Mouse (Mus musculus) lung, postnatal 25 days (tissue): ENCODE measurements around the gene BC017158.
A peak's percentile ranks its signal among the peaks of the same experiment; 100 is the strongest.

ENCODE experiments used
- DNase-seq: peaks from one replicate; pipeline ENCODE4 v3.0.0; 2022; ENCODE audit warnings: low spot score

Gene BC017158

DNA sequence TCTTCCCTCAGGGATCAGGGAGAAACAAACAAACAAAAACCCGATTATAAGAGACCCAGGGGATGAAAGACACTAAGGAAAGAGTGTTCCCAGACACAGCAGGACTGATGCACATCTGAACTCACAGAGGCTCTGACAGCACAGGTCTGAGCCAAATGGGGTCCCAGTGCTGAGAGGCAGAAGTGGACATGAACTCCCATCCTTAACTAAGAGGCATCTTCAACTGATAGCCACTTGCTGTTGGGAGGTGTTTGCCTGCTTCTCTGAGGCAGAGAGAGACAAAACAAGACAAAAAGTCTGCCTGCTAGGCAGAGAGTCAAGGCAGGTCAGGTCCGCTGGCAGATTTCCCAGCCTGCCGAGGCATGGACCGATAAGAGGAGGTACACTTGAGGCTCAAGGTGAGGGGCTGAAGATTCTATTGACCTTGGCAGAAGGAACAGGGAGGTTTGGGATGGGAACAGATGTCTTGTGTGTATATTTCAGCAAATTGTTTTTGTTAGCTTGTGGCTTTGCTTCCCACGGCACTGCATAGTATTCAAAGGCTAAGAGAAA lies 41.1 kb downstream of the BC017158 start:
- no peak for DNase-seq

DNA sequence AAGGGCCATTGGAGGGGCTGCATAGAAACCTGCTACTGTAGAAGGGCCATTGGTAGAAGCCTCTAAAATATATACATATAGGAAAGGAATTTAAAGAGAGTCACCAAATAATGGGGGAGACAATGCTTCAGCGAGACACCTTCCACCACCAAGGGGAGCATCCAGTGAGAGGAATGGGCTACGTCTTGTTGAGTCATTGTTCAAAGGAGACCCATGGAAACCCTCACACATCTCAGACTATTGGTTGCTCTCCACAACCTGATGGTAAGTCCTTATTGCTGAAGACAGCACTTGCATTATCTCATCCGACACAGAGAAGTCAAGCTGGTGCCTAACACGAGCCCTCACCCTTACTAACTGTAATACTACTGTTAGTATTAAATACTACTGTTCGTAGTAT lies 42.2 kb downstream of the BC017158 start:
- DNase-seq, result no peak

GRCm38 (mm10) chr7:128254978-128255377 lies 43.0 kb downstream of the BC017158 start:
- no peak for DNase-seq

GRCm38 (mm10) chr7:128252609-128253008 lies 45.4 kb downstream of the BC017158 start:
- DNase-seq, result no peak

DNA sequence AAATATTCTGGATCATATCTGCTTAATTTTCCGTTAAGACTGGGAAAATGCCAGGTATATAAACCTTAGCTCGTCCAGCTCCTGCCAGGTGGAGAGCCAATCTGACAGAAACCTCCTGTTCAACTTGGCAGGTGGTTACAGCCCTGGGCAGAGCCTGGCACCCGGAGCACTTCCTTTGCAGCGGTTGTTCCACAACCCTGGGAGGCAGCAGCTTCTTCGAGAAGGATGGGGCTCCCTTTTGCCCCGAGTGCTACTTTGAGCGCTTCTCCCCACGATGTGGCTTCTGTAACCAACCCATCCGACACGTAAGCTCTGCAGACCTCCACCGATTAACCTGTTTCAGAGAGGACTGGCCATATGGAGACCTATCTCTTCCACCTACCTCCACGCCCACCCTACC lies 46.0 kb downstream of the BC017158 start:
- DNase-seq, result no peak

GRCm38 (mm10) chr7:128249998-128250397 lies 48.0 kb downstream of the BC017158 start:
- DNase-seq, result no peak

DNA sequence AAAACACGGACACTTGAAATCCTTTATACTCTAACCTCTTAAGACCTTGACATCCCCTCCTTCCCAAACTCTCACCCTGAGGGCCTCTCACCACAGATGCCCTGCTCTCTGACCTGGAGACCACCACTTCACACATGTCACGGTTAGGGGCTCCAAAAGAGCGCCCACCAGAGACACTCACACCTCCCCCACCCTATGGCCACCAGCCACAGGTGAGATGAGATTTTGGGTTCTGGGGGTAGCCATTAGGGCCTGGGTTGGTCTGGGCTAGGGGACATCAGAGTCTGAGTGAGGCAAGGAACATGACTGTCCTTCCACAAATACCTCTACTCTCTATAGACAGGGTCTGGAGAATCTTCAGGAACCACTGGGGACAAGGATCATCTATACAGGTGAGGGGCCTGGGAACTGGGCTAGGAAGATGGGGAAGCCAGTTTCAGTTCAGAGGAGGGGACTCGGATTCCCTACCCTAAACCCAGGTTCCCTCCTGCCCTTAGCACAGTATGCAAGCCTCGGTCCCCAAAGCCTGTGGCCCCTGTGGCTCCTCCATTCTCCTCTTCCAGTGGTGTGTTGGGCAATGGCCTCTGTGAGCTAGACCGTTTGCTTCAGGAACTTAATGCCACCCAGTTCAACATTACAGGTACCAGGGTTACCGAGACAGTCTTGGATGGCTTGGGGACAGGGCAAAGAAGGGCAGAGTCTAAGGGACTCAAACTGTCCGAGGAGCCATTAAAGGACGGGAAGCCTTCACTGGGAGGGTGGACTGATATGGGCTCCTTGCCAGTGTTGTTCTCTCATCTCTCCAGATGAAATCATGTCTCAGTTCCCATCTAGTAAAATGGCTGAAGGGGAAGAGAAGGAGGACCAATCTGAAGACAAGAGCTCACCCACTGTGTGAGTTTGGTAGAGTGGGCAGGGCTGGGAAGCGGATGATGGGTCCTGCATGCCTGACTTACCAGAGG lies 49.6 kb downstream of the BC017158 start:
- DNase-seq, result no peak

- peak; percentile 94 for DNase-seq
These were observed 50.5 kb downstream of the BC017158 start for GRCm38 (mm10) chr7:128247443-128247842.

DNA sequence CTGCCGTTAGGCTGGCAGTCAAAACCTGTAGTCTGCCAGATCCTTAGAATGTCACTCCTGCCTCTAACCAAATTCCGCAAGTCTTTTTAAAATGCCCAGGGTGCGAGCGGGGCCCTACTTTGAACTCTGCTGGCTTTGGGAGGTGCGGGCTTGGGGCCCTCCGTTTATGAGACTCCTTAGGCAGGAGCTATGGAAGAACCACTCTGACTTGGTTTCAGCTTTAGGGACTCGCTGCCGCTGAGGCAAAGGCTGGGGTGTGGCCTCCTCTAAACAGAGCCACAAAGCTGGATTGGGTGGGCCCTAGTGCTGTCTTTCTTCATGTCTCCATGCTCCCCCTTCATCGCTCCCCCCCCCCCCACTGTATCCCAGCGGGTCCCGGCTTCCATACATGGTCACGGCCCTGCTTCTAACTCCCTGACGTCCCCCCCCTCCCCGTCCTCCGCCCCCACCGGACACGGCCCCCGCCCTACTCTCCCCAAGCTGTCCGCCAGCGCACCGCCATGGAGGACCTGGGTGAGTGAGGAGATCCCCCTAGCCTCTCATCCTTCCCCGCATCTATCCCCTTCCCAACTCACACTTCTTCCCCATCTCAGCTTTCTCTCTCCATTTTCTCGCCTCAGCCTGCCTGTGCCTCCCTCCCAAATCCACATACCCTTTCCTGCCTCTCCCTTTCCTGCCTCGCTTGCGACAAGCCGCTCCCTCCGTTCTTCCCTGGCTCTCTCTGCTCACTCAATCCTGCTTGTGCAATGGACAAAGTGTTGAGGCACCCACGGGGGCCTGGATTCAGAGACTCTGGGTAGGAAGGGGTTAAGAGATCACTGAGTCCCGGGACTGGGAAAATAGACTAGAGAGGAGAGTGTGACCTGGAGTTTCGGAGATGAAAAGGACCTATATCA lies 51.2 kb downstream of the BC017158 start, which contains the start of gene Tgfb1i1:
Tgfb1i1 (plus strand) TSS at position 317 of the 896 bp plus-strand sequence.
- peak; percentile 76 for DNase-seq

DNA sequence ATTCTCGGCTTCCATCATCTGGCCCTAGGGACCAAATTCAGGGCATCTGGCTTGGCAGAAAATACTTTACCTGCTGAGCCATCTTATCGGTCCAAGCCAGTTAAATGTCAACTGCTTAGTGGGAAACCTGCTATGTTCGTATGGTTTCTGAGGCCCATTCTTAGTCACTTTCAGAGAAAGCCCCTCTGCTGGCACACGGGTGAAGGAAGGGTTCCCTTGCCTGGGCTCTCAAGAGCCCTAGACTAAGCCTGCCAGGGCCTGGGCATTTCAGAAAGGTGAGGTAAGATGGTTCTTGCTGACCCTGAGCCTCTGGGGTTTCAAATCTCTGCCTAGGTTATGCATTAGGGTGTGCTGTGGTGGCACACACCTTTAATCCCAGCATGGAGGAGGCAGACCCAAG lies 52.4 kb downstream of the BC017158 start:
- no peak for DNase-seq

DNA sequence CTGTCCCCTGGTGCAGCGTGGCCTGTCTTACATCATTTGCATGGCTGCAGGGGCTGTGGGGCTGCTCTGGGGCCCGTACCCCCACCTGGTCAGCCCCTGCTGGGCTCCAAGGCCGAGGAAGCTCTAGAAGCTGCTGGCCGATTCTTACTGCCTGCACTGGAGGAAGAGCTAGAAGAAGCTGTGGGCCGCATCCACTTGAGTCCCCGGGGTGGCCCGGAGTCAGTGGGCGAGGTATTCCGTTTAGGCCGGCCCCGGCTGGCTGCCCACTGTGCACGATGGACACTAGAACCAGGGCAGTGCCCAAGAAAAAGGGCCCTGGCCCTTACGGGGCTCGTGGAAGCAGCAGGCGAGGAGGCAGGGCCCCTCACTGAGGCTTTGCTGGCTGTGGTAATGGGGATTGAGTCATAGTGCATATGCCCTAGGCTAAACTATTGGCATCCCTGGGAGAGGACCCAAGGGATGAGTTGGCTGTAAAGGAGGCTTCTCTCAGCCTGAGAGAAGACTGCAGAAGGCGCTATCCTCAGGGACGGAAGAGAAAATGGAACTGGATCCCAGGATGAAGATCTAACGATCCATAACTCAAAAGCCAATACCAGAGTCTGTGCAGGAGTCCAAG lies 53.5 kb downstream of the BC017158 start:
- no peak for DNase-seq

GRCm38 (mm10) chr7:128243921-128244320 lies 54.0 kb downstream of the BC017158 start:
- peak; percentile 16 for DNase-seq

DNA sequence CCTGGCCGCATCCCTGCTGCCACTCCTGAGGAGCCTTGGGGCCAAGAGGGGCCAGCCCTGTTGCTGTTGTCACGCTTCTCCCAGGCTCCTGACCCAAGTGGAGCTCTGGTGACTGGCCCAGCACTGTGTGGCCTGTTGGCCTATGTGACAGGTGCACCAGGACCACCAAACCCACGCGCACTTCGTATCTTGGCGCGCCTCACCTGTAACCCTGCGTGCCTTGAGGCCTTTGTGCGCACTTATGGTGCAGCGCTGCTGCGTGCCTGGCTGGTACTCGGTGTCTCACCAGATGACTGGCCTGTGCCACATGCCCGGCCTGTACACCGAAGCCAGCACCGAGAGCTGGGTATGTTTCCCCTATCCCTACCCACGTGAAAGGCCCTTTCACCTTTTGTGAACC lies 55.6 kb downstream of the BC017158 start:
- DNase-seq, result no peak

DNA sequence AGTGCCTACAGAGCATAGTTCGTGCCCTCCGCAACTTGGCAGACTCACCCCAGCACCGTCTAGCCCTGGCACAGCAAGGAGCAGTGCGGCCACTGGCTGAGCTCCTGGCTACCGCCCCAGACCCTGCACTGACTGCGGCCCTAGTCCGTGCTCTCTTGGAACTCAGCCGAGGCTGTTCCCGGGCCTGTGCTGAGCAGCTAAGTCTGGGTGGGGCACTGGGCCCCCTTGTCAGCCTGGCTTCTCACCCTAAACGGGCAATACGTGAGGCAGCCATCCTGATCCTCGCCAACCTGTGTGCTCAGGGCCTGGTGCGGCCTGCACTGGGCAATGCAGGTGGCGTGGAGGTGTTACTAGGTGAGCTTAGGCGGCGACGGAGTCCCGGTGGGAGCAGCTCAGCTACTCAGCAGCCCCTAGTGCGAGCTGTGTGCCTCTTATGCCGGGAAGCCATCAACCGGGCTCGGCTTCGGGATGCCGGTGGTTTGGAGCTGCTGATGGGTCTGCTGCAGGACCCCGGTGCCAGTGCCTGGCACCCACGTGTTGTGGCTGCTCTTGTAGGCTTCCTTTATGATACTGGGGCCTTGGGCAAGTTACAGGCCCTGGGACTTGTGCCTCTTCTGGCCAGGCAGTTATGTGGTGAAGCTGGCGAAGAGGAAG lies 57.7 kb downstream of the BC017158 start:
- DNase-seq, result no peak

- DNase-seq, result peak; percentile 68
These were observed 59.0 kb downstream of the BC017158 start for GRCm38 (mm10) chr7:128238991-128239390.

- DNase-seq, result peak; percentile 99
These were observed 59.8 kb downstream of the BC017158 start, which contains the start of gene 9130023H24Rik for GRCm38 (mm10) chr7:128237927-128238778. TSS of gene 9130023H24Rik (minus strand) at chr7:128238031.

DNA sequence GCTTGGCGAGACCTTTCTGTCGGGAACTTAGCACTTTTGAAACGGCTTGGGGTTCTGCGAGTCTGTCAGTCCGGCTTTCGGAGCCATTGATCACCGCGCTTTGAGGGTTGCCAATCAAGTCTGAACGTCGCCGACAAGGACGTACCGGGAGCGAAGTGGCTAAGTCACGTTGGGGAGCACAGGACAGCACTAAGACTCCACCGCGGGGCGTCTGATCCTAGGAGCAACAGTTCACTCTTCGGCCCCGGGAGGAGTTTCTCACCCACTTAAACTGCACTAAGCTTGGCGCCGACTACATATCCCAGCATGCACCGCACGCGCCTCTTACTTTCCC lies 60.4 kb downstream of the BC017158 start:
- no peak for DNase-seq

- peak; percentile 84 for DNase-seq
These were observed 60.9 kb downstream of the BC017158 start, which contains the start of gene Armc5 for GRCm38 (mm10) chr7:128236856-128237592. TSS of gene Armc5 (plus strand) at chr7:128237342.

- DNase-seq, result no peak
These were observed 61.5 kb downstream of the BC017158 start for GRCm38 (mm10) chr7:128236426-128236825.

GRCm38 (mm10) chr7:128235481-128235880 lies 62.5 kb downstream of the BC017158 start:
- DNase-seq, result no peak
